Mouse (Mus musculus) thymus, postnatal 25 days (tissue): ENCODE data around the gene Smarcc2.

ENCODE experiments used
- DNase-seq: peaks from one replicate; pipeline ENCODE4 v3.0.0; 2022

Smarcc2 gene

DNA sequence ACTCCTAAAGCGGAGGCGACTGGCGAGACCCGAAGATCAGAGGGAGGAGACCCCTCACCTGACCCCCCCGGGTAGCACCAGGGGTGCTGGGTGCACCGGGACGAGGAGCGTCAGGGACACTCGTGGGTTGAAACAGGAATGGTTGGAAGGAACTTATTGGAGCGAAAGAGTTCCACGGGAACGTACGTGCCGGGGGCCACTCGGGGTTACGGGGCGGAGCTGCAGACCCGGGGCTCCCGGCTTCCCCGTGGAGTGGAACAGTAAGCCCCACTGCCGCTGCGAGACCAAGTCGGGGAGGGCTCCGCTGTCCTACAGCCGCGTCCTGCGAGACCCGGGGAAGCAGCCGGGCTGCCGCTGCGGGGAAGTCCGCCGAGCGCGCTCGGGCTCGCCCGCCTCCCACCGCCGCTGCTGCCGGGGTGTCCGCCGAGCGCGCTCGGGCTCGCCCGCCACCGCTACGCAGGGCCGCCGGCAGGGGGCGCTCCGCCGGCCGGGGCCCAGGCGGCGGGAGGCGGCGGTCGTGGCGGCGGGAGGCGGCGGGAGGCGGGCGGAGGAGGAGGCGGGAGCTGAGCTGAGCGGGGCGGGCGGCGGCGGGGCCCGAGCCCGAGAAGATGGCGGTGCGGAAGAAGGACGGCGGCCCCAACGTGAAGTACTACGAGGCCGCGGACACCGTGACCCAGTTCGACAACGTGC, at the start of gene Smarcc2:
TSS of gene Smarcc2 (plus strand) at position 530 of the 690 bp plus-strand sequence.
- peak; percentile 85 for DNase-seq

- peak; percentile 97 for DNase-seq
Observed at GRCm38 (mm10) chr10:128409692-128410559, 49.1 kb upstream of the Smarcc2 start.

GRCm38 (mm10) chr10:128410560-128410845, 48.5 kb upstream of the Smarcc2 start:
- peak; percentile 25 for DNase-seq

- peak; percentile 98 for DNase-seq
Observed at GRCm38 (mm10) chr10:128411211-128412054, 47.6 kb upstream of the Smarcc2 start, which contains the start of the genes Nabp2 and Rnf41. TSS of gene Nabp2 (minus strand) at chr10:128411492. TSS of gene Rnf41 (plus strand) at chr10:128411657.

DNA sequence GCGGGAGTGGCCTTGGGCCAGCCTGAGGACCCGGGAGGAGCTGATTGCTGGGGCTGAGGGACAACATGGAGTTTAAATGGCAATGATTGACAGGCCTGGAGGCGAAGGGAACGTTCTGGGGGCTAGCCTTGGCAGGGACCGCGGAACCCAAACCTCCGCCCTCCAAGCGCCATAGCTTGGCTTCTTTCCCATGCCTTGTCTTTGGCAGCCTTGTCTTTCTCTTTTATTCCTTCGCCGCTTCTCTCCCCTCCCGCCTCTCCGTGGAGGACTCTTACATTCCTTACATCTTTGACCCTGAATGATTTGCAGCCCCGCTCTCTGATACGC, 47.0 kb upstream of the Smarcc2 start:
- peak; percentile 29 for DNase-seq

DNA sequence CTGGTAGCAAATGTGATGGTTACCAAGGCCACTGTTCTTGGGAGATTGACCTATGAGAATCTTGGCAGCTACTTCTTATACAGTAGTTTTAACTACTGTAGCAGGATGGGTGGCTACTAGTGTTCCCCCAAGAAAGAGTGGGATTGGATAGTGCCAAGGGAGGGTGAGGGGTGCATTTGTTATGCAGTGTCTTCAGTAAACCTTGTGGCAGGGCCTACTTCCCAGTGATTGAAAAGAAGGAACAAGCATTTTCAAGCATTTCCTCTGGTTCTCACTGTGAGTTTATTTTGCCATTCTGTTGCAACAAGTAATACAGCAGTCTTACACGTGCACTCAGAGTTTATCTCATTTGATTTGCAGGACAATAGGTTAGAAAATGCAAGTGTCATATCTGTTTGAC, 46.5 kb upstream of the Smarcc2 start:
- no peak for DNase-seq

- DNase-seq: no peak
Observed at GRCm38 (mm10) chr10:128413076-128413475, 46.0 kb upstream of the Smarcc2 start.

DNA sequence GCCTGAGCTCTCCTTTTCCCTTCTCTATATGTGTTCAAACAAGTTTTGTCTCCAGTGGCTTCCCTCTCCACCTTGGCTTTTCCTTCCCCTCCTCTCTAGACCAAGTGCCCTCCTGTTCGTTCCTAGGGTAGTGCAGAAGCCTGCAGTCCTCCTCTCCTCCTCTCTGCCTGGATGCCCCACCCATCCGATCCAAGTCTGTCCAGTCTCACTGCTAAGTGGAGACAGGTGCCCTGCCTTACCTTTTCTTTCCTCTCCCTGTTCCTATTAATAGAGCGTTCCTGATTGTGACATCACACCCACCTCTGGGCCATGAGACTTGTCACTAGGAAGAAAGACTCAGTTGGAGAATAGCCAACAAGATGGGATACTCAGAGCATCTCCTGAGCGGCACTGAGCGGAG, 44.2 kb upstream of the Smarcc2 start:
- no peak for DNase-seq

DNA sequence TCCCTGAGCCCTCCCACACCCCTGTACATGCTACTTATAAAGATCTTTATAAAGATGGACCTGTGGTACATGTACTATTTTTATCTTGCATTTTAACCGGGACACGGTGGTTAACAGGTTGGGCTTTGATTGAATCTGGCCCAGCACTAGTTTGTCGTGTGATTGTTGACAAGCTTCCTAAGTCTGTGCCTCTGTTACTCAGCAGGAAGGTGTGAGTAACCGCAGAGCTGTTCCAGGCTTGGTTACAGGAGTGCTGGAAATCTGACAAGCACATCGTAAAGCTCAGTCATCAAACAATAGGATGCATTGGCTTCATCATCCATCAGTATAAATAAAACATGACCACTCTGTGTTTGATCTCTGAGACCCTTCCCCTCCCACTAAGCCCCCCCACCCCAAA, 36.6 kb upstream of the Smarcc2 start:
- DNase-seq: no peak

- peak; percentile 54 for DNase-seq
Observed at GRCm38 (mm10) chr10:128424604-128425003, 34.4 kb upstream of the Smarcc2 start.

GRCm38 (mm10) chr10:128425260-128425659, 33.8 kb upstream of the Smarcc2 start:
- no peak for DNase-seq

DNA sequence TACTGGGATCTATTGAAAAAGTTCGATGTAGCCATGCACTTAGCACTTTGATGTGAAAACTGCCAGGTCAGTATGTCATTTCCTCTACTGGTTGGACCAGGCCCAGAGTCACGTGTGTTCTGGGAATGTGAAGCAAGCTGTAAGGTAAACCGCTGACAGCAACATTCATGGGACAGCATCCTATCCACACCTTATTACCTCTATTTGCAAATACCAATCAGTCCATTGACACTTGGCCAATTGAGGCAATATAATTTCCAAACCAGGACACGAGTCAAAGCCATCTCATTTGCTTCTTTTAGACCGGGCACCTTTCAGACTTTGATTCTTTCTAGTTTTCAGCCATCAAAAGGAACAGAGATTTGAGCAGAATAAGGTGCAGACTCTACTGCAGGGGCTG, 30.0 kb upstream of the Smarcc2 start:
- no peak for DNase-seq

DNA sequence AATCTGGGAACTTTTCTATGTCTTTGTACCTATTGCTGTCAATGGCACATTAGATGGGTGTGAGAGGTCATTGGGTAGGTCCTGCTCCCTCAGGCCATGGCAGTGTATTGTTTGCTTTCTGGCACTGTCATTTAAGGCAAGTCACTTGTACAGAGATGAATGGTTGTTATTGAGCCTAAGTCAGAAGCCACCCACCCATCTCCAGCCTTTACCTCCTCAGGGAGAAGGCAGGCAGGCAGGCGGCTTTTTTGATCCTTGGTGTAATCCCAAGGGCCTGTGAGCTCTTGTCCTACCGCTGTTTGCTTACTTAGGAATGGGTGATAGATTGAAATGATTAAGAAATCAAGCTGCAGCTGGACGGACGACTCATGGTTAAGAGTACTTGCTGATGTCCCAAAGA, 29.6 kb upstream of the Smarcc2 start:
- no peak for DNase-seq

DNA sequence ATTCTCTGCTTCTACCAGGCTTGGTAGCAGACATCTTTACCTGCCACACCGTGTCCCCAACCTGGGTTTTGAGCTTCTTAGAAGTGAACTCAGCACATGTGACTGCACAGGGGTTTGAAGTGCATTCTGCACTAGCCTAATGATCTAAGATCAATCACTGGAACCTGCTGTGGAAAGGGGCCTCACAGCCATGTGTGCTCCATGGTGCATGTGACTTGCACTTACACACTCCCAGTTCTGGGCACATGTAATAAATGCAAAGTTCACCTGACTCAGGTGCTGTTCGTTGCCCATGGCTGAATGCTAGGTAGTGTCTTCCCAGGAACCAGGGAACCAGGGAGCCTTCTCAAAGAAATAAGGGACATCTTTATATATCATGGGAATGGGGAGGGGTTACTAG, 25.6 kb upstream of the Smarcc2 start:
- DNase-seq: no peak

GRCm38 (mm10) chr10:128434681-128435080, 24.4 kb upstream of the Smarcc2 start:
- peak; percentile 67 for DNase-seq

- DNase-seq: peak; percentile 15
Observed at GRCm38 (mm10) chr10:128435186-128435823, 23.7 kb upstream of the Smarcc2 start.

DNA sequence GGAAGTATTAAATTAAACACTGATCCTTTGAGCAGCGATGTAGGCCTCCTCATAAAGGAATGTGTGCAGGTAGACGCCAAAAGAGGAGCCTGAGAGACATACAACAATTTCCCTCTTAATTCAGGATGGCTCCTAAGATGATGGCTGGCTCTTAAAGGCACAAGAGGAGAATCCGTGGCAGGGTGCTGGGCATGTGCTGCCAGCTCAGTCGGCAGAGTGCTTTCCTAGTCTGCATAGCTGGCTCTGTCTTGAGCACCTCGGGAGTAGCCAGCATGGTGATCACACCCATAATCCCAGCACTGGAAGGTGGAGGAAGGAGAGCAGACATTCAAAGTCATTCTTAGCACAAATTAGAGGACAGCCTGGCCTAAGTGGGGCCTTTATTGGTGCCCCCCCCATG, 23.2 kb upstream of the Smarcc2 start:
- DNase-seq: no peak

- peak; percentile 30 for DNase-seq
Observed at GRCm38 (mm10) chr10:128436376-128436775, 22.7 kb upstream of the Smarcc2 start.

DNA sequence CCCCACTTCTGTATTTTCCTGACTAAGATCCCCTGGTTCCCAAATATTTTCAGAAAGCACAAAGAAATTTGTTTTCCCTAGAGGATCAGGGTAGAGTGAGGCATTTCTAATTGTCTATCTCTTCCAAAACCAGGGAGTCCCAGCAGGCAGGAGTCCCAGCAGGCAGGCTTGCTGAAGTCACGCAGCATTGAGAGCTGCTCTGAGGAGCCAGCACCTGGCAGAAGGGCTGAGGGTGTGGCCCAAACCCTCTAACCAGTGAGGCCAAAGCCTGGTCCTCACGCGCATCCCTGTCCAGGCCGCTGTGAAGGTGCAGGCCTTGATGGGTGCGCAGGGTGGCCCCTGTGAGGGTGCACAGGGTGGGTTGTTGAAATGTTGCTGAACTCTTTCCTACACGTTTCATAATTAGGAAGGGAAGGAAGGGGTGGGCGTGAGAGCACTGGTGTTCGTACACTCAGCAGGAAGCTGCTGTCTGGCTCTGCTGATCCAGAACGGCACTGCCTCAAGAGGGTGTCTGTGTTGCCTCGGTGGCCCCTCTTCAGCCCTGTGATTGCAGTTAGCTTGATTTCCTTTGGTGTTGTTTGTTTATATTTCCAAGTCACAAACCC, 20.3 kb upstream of the Smarcc2 start:
- peak; percentile 31 for DNase-seq

DNA sequence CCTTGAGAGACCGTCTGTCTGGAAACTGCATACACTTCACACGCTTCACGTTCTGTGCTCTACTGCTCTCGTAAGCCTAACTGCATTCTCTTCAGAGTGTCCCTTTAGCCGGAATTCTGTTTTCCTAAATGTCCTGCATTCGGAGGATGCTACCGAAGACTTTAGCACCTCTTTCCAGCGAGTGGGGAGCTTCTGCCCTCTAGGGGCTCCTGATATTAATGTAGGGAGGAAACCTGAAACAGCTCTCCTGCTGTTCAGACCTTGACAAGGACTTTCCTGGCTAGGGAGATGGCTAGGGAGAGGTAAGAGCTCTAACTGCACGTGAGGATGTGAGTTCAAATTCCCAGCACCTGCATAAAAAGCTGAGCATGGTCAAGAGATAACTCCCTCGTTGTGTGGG, 18.6 kb upstream of the Smarcc2 start:
- peak; percentile 50 for DNase-seq

DNA sequence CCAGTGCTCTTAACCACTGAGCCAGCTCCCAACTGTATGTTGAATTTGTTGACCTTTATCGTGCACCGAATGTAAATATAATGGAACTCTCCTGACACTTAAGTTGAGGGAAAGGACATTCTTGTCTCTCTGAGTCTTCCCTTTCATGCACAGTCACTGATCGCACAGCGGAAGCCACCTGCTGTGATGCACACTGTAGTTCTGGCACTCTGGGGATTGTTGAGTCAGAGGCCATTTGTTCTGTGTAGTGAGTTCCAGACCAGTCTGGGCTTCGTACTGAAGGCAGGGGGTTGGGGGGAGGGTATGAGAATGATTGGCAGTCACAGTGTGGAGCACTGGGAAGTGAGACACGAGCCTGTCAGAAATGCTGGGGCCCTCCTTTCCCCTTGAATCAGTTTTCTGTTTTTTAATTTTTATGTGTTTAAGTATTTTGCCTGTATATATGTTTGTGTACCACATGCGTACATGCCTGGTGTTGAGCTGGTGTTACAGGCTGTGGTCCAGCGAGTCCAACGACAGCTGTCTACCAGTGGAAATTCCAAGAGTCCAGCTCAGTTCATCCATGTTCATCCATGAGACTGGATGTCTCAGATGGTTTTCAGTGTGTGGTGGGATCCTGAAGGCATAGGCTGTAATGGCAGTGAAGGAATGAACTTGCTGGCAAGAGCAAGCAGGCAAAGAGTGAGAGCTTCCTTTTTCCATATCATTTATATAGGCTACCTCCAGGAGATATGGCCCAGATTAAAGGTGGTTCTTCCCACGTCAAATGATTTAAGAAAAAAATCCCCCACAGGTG, 17.5 kb upstream of the Smarcc2 start:
- no peak for DNase-seq

DNA sequence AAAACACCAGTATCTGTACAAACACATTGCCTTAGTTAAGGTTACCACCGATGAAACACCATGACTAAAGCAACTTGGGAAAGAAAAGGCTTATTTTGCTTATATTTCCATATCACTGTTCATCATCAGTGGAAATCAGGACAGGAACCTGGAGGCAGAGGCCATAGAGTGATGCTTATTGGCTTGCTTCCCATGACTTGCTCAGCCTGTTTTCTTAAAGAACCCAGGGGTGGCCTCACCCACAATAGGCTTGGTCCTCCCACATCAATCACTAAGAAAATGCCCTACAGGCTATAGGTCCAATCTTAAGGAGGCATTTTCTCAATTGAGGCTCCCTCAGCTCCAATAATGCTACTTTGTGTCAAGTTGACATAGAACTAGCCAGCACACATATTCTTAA, 16.3 kb upstream of the Smarcc2 start:
- DNase-seq: no peak
